Mouse (Mus musculus) left cerebral cortex, postnatal 4 days (tissue): ENCODE results near the gene Svs6. TPM values are rescaled to one million over a fixed set of nuclear protein-coding genes. Genes with fewer than 3 reads are reported as not detected.
"Not testable (repeated sequence)": the region's sequence is repeated elsewhere in the genome, so short reads cannot be mapped to it uniquely, and the experiment has no call there.

ENCODE experiments used
- DNase-seq: peaks from one replicate; pipeline ENCODE4 v3.0.0-alpha.2; 2022
- intact Hi-C: fragments of 180-260 bp; cut with DNase I; formaldehyde crosslinking; loops from one replicate; pipeline ENCODE4 v1.15.1; 2025
- total RNA-seq, 2 experiments: library from RNA; stranded (reverse); gene quantifications; 2 replicates each; pipeline ENCODE4 v1.2.3; 2021

Svs6 gene
- not detected for total RNA-seq

DNA sequence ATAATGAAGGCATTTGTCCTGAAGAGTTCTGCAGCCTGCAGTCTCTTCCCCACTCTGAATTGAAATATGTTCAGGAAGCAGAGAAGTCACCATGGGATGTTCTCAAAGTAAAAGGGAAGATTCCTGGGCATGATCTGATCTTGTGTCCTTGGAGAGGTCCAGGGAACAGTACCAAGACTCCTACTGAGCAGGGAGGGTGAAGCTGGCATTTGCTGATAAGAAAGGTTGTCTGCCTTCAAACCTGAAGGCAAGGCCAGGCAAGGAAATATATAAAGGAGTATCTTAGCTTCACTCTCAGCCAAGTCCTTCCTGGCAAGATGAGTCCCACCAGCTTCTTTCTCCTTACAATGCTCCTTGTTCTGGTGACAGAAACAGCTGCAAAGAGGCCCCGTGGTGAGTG, at the start of gene Svs6:
TSS of gene Svs6 (plus strand) at position 301 of the 400 bp plus-strand sequence.
- intact Hi-C loops, DNase-seq: not testable (repeated sequence)

GRCm38 (mm10) chr2:164278359-164278758, 38.2 kb upstream of the Svs6 start, which contains the start of gene Svs4:
Svs4 (minus strand) TSS chr2:164278459.
- DNase-seq, result no peak
- intact Hi-C loops, result no loop called here

- DNase-seq, intact Hi-C loops: not testable (repeated sequence)
These were observed 27.6 kb upstream of the Svs6 start, which contains the start of gene Svs3a for GRCm38 (mm10) chr2:164288968-164289367. Svs3a (plus strand) TSS chr2:164289268.

GRCm38 (mm10) chr2:164312599-164312998, 4.0 kb upstream of the Svs6 start:
- intact Hi-C loops, result no loop called here
- DNase-seq, result no peak

- intact Hi-C loops, DNase-seq: not testable (repeated sequence)
These were observed 1.1 kb upstream of the Svs6 start for GRCm38 (mm10) chr2:164315460-164315859.

GRCm38 (mm10) chr2:164320983-164321382, 4.4 kb downstream of the Svs6 start:
- no peak for DNase-seq
- intact Hi-C loops, result no loop called here

DNA sequence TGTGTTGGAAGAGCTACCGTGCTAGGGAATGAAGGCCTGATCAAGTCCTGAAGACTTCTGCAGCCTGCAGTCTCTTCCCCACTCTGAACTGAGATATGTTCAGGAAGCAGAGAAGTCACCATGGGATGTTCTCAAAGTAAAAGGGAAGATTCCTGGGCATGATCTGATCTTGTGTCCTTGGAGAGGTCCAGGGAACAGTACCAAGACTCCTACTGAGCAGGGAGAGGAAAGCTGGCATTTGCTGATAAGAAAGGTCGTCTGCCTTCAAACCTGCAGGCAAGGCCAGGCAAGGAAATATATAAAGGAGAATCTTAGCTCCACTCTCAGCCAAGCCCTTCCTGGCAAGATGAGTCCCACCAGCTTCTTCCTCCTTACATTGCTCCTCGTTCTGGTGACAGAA, 15.9 kb downstream of the Svs6 start, which contains the start of gene Svs5:
TSS of gene Svs5 (plus strand) at position 301 of the 400 bp plus-strand sequence.
- DNase-seq, intact Hi-C loops: not testable (repeated sequence)

GRCm38 (mm10) chr2:164343732-164344131, 27.2 kb downstream of the Svs6 start:
- intact Hi-C loops, result loop anchor here (10.0 kb wide), 1 partner anchor 169 kb away; the partner anchor contains the start of gene Kcns1
- DNase-seq, result not testable (repeated sequence)

GRCm38 (mm10) chr2:164347697-164348096, 31.1 kb downstream of the Svs6 start:
- intact Hi-C loops, result loop anchor here (10.0 kb wide), 1 partner anchor 173 kb away; the partner anchor contains the start of gene Kcns1

GRCm38 (mm10) chr2:164348980-164349379, 32.4 kb downstream of the Svs6 start:
- intact Hi-C loops, result loop anchor here (10.0 kb wide), 1 partner anchor 174 kb away; the partner anchor contains the start of gene Kcns1
- DNase-seq, result peak; percentile 31

More at GRCm38 (mm10) chr2:164347697-164348096, 31.1 kb downstream of the Svs6 start:
- DNase-seq, result not testable (repeated sequence)

- intact Hi-C loops, result no loop called here
- DNase-seq, result no peak
These were observed 36.1 kb downstream of the Svs6 start for GRCm38 (mm10) chr2:164352697-164353096.

DNA sequence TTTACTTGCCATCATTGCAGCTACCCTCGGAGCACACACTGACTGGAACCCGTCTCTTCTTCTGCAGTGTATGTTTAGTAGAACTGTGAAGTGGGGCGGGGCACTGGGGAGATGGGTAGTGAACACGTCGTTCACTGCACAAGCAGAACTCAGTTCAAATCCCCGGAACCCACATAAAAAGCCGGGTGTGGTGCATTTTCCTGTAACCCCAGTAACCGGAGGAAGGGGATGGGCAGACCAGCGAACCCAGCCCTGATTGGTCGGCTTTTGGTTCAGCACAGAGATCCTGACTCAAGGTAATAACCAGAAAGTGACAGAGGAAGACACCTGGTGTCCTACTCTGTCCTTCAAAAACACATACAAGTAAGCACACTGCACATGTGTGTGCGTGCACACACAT, 36.8 kb downstream of the Svs6 start:
- intact Hi-C loops, result no loop called here
- DNase-seq, result no peak

DNA sequence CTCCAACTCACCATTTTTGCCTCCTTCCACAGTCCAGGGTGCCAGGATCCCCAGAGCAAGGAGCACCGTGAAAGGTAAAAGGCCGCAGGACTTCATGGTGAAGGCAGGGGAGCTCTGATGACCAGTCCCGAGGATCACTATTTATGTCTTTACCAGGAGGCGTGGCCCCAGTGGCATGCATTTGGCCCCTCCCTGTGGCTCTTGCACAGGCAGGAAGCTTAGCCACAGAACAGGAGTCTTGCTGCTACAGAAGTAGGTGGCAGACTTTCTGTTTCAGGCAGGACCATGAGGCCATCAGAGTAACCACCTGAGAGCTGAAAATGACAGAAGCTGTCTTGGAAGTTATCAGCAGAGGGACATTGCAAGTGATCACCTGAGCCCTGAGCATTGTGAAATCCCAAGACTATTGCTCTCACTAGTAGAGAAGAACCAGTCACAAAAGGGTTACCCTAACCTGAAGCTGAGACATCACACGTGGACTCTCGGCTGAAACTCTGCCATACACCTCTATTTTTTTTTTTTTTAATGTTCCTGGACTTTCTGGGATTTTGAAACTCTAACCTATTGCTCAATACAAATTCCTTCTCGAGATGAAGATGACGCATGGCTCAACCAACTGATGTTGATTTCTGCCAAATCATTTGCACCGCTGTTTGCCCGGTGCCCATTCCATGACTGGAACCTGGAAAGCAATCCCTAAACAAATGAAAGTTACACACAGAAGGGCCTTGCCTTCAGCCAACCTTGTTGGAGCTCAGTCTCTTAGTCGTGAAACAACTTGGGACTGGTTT, 39.8 kb downstream of the Svs6 start:
- no peak for DNase-seq
- intact Hi-C loops, result no loop called here

DNA sequence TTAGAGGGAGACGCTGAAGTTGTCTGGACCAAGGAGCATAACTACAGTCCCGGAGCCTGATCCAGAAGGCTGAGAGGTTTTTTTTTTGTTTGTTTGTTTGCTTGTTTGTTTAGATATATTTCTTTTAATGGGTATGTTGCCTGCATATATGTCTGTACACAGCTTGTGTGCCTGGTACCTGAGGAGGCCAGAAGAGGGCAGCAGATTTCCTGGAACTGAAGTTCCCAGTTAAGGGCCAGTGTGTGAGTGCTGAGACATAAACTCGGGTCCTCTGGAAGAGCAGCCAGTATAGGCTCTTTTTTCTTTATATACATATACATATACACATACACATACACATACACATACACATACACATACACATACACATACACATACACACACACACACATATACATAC, 41.8 kb downstream of the Svs6 start:
- no peak for DNase-seq
- intact Hi-C loops, result no loop called here

DNA sequence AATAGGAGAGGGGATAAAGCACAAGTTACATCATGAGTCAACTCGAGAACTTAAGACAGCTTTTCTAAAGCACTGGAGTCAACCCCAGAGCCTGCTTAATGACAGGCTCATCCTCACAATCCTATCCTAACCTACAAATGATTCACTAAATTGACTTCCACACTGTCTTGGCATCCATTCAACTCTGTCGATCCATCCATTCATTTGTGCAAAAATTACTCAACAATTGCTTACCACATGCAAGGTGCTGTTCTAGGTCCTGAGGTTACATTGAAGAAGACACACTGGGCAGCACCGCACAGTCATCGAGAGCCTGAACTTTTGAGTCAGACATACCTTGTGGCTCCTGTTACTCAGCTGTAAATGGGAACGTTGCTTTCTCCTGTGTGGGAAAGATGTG, 42.5 kb downstream of the Svs6 start:
- no peak for DNase-seq
- intact Hi-C loops, result no loop called here

DNA sequence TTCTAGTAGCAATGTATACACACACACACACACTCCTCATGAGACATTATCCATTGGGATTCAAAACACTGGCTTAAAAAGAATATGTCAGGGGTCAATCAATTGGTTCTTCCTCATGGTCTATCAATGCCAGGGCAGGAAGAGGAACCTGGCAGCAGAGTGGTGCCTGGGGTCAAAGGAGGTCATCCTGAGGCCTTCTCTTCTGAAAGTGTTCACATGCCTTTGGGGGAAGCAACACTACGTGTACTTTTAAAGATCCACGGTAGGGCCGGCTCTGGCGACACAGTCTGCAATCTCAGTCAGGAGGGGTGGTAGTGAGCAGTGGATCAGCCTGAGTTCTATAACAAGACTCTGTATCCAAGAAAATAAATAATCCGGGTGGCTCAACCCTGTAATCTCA, 43.1 kb downstream of the Svs6 start:
- no peak for DNase-seq
- intact Hi-C loops, result no loop called here

DNA sequence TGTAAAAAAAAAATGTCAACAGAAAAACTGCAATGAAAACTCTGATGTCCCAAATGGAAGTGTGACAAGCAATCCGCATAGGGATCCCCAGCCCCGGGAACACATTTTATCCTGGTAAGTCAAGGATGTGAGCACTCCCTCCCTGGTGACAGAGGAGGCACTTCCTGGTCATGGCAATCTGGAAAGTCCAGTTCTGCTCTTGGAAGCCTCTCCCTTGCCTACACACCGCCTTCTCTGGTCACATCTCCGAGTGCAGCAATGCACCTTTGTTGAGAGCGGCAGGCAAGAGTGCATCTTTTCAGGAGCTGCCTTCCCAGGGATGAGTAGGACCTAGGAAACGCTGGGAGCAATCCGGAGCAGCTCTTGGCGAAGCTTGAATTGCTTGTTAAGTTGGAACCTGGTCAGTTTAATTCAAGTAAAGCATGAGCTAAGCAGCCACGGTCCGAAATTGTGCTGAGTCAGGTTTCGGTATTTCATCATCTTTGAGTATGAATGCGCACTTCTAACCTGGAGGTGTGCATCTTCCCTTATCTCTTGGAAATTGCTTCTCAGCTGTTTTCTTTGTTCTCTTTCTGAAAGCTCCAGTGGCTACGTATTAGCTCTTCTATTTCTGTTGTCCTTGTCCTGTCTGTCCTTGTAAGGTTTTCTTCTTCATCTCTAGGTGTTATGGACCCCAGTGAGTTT, 44.6 kb downstream of the Svs6 start:
- no peak for DNase-seq
- intact Hi-C loops, result no loop called here

DNA sequence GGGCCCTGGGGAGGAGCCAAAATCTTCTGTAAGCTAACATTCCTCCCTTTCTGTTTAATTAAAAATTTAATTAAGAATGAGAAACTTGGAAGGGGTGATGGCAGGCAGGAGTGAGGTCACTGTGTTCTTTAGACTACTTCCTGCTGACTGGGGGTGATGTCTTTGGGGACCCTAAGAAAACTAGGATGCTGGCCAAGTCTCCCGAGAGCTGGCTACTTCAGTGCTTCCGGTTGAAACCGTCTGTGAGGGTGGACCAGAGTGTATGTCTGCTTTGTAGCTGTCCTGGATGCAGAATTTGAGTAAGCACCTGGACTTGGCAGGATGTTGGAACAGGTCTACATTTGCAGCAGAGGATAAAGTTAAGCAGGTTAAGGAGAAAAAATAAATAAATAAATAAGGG, 50.4 kb downstream of the Svs6 start:
- intact Hi-C loops, result no loop called here
- no peak for DNase-seq
